Mouse (Mus musculus) midbrain, embryonic 10.5 days (tissue): Measurements from ENCODE around the gene Olfr1263. TPM values are rescaled to one million over a fixed set of nuclear protein-coding genes. Genes with fewer than 3 reads are reported as not detected.

Experiments
- DNase-seq: peaks from one replicate; pipeline ENCODE4 v3.0.0-alpha.2; 2017; ENCODE audit warnings: low spot score
- H3K27ac ChIP-seq: fragments of 300-500 bp; sonication (generic); replicated peaks from 2 replicates; pipeline ENCODE4 v1.5.1; 2016; ENCODE audit warnings: mild to moderate bottlenecking
- H3K27me3 ChIP-seq: fragments of 300-500 bp; sonication (generic); 2 replicates; pipeline ENCODE4 v1.6.1; 2016; ENCODE audit warnings: low read depth, mild to moderate bottlenecking; ENCODE audit not compliant: poor library complexity, severe bottlenecking
- H3K36me3 ChIP-seq: fragments of 300-500 bp; sonication (generic); 2 replicates; pipeline ENCODE4 v1.6.1; 2016; ENCODE audit warnings: mild to moderate bottlenecking, moderate library complexity
- H3K4me1 ChIP-seq: fragments of 300-500 bp; sonication (generic); 2 replicates; pipeline ENCODE4 v1.6.1; 2016
- H3K4me3 ChIP-seq: fragments of 300-500 bp; sonication (generic); 2 replicates; pipeline ENCODE4 v1.5.1; 2016; ENCODE audit warnings: mild to moderate bottlenecking, moderate library complexity
- H3K9me3 ChIP-seq: fragments of 300-500 bp; sonication (generic); replicated peaks from 2 replicates; pipeline ENCODE4 v1.6.1; 2016; ENCODE audit warnings: mild to moderate bottlenecking
- WGBS: fragments of 180-500 bp; shearing (Covaris S2); methylation state at CpG from one replicate; pipeline ENCODE4 v1.1.7; 2016; 5-methylcytosine and 5-hydroxymethylcytosine counted together
- polyA plus RNA-seq: library from polyadenylated mRNA; unstranded; fragments of >200 nt; fragmentation: Nextera tagmentation; extraction: Ambion mirVana; gene quantifications from 2 replicates; pipeline ENCODE4 v1.2.1, GENCODE M21; 2016

Gene Olfr1263
- polyA plus RNA-seq, result not detected in 2 replicates

- Histone ChIP-seq H3K27ac (no peak within 1 kb of the TSS), H3K4me3 (no peak within 1 kb of the TSS), H3K4me1 (no peaks in the 10 kb centered on the region), H3K36me3 (no peaks in the 10 kb centered on the region), H3K27me3 (no peaks in the 10 kb centered on the region), H3K9me3 (no peaks in the 10 kb centered on the region)
- no peak for DNase-seq
- WGBS, result 85% methylated on average over 2 of the region's 2 CpGs
These were observed at the start of gene Olfr1263 for GRCm38 (mm10) chr2:90011831-90012230. Olfr1263 (plus strand) TSS chr2:90012131.

GRCm38 (mm10) chr2:89974184-89974583 is 37.7 kb upstream of the Olfr1263 start, which contains the start of gene Olfr1260:
Olfr1260 (plus strand) TSS chr2:89974340.
- WGBS, result 82% methylated on average over 2 of the region's 2 CpGs
- Histone ChIP-seq H3K27ac (no peak within 1 kb of the TSS), H3K36me3 (no peaks in the 10 kb centered on the region), H3K9me3 (no peaks in the 10 kb centered on the region), H3K27me3 (no peaks in the 10 kb centered on the region), H3K4me3 (no peak within 1 kb of the TSS), H3K4me1 (no peaks in the 10 kb centered on the region)
- no peak for DNase-seq

GRCm38 (mm10) chr2:89977709-89978108 is 34.2 kb upstream of the Olfr1263 start:
- H3K36me3 ChIP-seq, result no peaks in the 10 kb centered on the region
- H3K9me3 ChIP-seq, result no peaks in the 10 kb centered on the region
- H3K27me3 ChIP-seq, result no peaks in the 10 kb centered on the region
- H3K4me3 ChIP-seq, result no peak overlapping the region
- WGBS, result 99% methylated on average over 2 of the region's 2 CpGs
- DNase-seq, result no peak
- no peak overlapping the region for H3K27ac ChIP-seq
- no peaks in the 10 kb centered on the region for H3K4me1 ChIP-seq

- no peak for DNase-seq
- H3K9me3 ChIP-seq, result no peaks in the 10 kb centered on the region
- no peaks in the 10 kb centered on the region for H3K36me3 ChIP-seq
These were observed 21.0 kb upstream of the Olfr1263 start, which contains the start of gene Olfr1261 for GRCm38 (mm10) chr2:89990921-89991320. Olfr1261 (plus strand) TSS chr2:89991221.

GRCm38 (mm10) chr2:89999845-90000244 is 12.1 kb upstream of the Olfr1263 start, which contains the start of gene Olfr1262:
Olfr1262 (plus strand) TSS chr2:90000145.
- Histone ChIP-seq H3K4me3 (no peak within 1 kb of the TSS), H3K9me3 (no peaks in the 10 kb centered on the region), H3K4me1 (no peaks in the 10 kb centered on the region), H3K27me3 (no peaks in the 10 kb centered on the region), H3K36me3 (no peaks in the 10 kb centered on the region), H3K27ac (no peak within 1 kb of the TSS)
- DNase-seq, result no peak

More at GRCm38 (mm10) chr2:89990921-89991320, 21.0 kb upstream of the Olfr1263 start, which contains the start of gene Olfr1261:
- H3K4me3 ChIP-seq, result no peak within 1 kb of the TSS
- no peak within 1 kb of the TSS for H3K27ac ChIP-seq
- H3K4me1 ChIP-seq, result no peaks in the 10 kb centered on the region
- no peaks in the 10 kb centered on the region for H3K27me3 ChIP-seq

GRCm38 (mm10) chr2:90025477-90025876 is 13.5 kb downstream of the Olfr1263 start, which contains the start of gene Olfr1264:
Olfr1264 (minus strand) TSS chr2:90025577.
- H3K27ac ChIP-seq, result no peak within 1 kb of the TSS
- DNase-seq, result no peak
- 69% methylated on average over 2 of the region's 2 CpGs for WGBS
- H3K4me1 ChIP-seq, result no peaks in the 10 kb centered on the region
- no peaks in the 10 kb centered on the region for H3K36me3 ChIP-seq
- no peaks in the 10 kb centered on the region for H3K27me3 ChIP-seq
- no peak within 1 kb of the TSS for H3K4me3 ChIP-seq
- H3K9me3 ChIP-seq, result no peaks in the 10 kb centered on the region

- H3K4me3 ChIP-seq, result no peak within 1 kb of the TSS
- H3K27ac ChIP-seq, result no peak within 1 kb of the TSS
- no peak for DNase-seq
- no peaks in the 10 kb centered on the region for H3K4me1 ChIP-seq
- H3K27me3 ChIP-seq, result no peaks in the 10 kb centered on the region
- no peaks in the 10 kb centered on the region for H3K36me3 ChIP-seq
- H3K9me3 ChIP-seq, result no peaks in the 10 kb centered on the region
These were observed 23.1 kb downstream of the Olfr1263 start, which contains the start of gene Olfr1265 for GRCm38 (mm10) chr2:90035037-90035436. Olfr1265 (plus strand) TSS chr2:90035337.

GRCm38 (mm10) chr2:90063494-90063893 is 51.6 kb downstream of the Olfr1263 start, which contains the start of gene Olfr140:
Olfr140 (minus strand) TSS chr2:90063594.
- Histone ChIP-seq H3K9me3 (no peaks in the 10 kb centered on the region; the same call in 1 of the 2 replicates), H3K4me3 (no peak within 1 kb of the TSS), H3K27me3 (no peaks in the 10 kb centered on the region), H3K27ac (no peak within 1 kb of the TSS), H3K36me3 (no peaks in the 10 kb centered on the region), H3K4me1 (no peaks in the 10 kb centered on the region)
- no peak for DNase-seq

Other genes with a start within 250 kb of the Olfr1263 start
- not detected in 2 replicates for gene Olfr1254, start 218.5 kb upstream of the Olfr1263 start, polyA plus RNA-seq
- not detected in 2 replicates for gene Olfr1255, start 200.1 kb upstream of the Olfr1263 start, polyA plus RNA-seq
- not detected in 2 replicates for gene Olfr1256, start 170.6 kb upstream of the Olfr1263 start, polyA plus RNA-seq
- not detected in 2 replicates for gene Olfr48, start 163.9 kb upstream of the Olfr1263 start, polyA plus RNA-seq
- gene Olfr1257, start 133.7 kb upstream of the Olfr1263 start, polyA plus RNA-seq, result not detected in 2 replicates
- gene Olfr1258, start 84.8 kb upstream of the Olfr1263 start, polyA plus RNA-seq, result not detected in 2 replicates
- not detected in 2 replicates for gene Olfr1259, start 63.5 kb upstream of the Olfr1263 start, polyA plus RNA-seq
- not detected in 2 replicates for gene Olfr1260, start 37.8 kb upstream of the Olfr1263 start, polyA plus RNA-seq
- gene Olfr1261, start 20.9 kb upstream of the Olfr1263 start, polyA plus RNA-seq, result not detected in 2 replicates
- gene Olfr1262, start 12.0 kb upstream of the Olfr1263 start, polyA plus RNA-seq, result not detected in 2 replicates
- gene Olfr1264, start 13.4 kb downstream of the Olfr1263 start, polyA plus RNA-seq, result not detected in 2 replicates
- gene Olfr1265, start 23.2 kb downstream of the Olfr1263 start, polyA plus RNA-seq, result not detected in 2 replicates
- gene Olfr140, start 51.5 kb downstream of the Olfr1263 start, polyA plus RNA-seq, result not detected in 2 replicates
- not detected in 2 replicates for gene Olfr1269, start 109.3 kb downstream of the Olfr1263 start, polyA plus RNA-seq
- gene Olfr32, start 130.2 kb downstream of the Olfr1263 start, polyA plus RNA-seq, result not detected in 2 replicates
- gene Olfr1270, start 141.0 kb downstream of the Olfr1263 start, polyA plus RNA-seq, result not detected in 2 replicates
- not detected in 2 replicates for gene Olfr1506, start 212.4 kb downstream of the Olfr1263 start, polyA plus RNA-seq
- not detected in 2 replicates for gene Olfr142, start 245.5 kb downstream of the Olfr1263 start, polyA plus RNA-seq